Mouse (Mus musculus) heart, adult 10 weeks (tissue): ENCODE measurements around the gene Harbi1. TPM values are rescaled to one million over a fixed set of nuclear protein-coding genes. Genes with fewer than 3 reads are reported as not detected.

Experiments
- polyA plus RNA-seq: library from polyadenylated mRNA; stranded (reverse); fragments of 350-450 nt; fragmentation: Illumina TruSeq; extraction: RNeasy Lipid Tissue Mini Kit (QIAGEN cat#74804); gene quantifications from one replicate; pipeline ENCODE4 v1.2.3, GENCODE M21; 2014; ENCODE audit warnings: low read depth, low replicate concordance

The Harbi1 gene
- polyA plus RNA-seq: 9.1 TPM

DNA sequence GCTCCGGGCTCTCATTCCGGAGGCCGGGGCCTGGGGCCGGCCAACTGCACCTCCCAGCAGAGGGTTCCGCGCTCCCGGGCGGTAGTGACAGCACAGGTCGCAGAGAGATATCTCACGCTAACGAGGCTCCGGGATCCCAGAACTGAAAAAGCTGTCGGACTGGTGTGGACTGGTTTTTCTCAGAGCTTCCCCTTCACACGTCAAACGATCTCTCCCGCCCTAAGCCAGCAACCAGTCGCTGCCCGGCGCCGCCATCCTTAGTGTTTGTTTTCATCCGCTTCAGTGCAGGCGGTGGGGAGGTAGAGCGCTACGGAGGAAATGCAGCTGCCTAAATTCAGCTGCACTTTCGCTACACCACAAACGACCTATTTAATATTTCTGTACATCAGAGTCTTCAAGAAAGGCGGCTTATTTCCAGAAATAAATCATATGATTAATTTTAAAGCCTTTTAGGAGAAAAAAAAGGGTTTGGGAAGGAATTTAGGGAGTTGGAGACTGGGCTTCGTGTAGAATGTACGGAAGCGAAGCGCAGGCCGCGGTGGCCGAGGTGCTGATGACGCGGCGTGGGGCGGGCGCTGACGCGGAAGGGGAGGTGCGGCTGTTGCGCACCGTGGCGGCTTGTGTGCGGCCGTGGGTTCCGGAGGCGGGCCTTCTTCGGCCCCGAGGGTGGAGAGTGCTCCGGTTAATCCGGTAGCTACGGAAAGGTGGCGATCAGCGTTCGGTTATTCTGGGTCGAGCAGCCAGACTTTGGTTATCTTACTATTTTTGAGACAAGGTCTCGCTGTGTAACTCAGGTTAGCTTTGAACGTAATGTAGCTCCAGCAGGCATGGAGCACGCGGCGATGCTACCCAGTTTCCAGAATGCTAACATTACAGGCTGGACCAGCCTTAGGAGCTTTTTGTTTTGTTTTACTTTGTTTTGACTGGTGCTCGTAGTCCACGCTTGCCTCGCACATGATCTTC lies at the start of gene Harbi1, which contains the start of gene Atg13:
Harbi1 (plus strand) TSS at position 581 of the 963 bp plus-strand sequence.
Atg13 (minus strand) TSS at position 305 of the 963 bp plus-strand sequence.

DNA sequence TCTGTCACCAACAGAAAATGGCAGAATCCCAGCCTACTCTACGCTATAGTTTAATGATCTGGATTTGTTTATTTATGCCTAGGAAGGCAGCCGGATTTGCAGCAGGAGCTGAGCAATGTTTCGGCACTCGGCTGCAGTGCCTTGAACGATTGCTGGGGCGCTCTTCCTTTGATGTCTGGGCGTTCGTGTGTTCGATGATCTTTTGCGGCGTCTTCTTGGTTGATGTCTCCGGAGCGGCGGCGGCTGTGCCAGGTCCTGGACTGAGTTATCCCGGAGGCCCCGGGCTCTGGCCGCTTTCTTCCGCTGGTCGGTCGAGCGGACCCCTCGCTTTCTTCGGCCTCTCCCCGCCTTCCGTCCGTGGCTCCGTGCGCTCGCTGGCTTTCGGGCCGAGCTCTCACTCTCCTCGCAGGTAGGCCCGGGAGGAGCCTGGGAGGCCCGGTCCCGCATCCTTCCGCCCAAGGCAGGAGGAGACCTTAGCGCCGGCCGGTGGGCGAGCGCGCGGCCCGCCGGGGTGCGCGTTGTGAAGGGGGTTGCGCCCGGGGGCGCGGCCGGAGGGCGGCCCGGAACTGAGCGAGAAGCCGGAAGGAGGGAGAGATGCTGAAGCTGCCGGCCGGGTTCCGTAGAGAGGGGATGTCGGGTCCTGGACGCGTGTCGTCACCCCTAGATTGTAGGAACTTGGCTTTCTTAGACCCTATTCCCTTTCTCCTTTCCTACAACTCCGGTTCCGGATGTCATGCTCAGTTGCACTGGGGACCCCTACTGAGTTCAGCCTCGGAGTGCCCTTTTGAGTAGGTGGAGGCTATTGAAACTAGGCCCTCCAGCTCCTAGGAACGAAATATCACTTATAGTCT lies 19.5 kb downstream of the Harbi1 start, which contains the start of gene Ambra1:
Ambra1 (plus strand) TSS at position 164 of the 851 bp plus-strand sequence.

Other genes with a start within 250 kb of the Harbi1 start
- 23.9 TPM for gene Ckap5, start 184.1 kb upstream of the Harbi1 start, polyA plus RNA-seq
- 0.52 TPM for gene F2, start 74.4 kb upstream of the Harbi1 start, polyA plus RNA-seq
- 4.2 TPM for gene Zfp408, start 61.1 kb upstream of the Harbi1 start, polyA plus RNA-seq
- 28.1 TPM for gene Arhgap1, start 61.0 kb upstream of the Harbi1 start, polyA plus RNA-seq
- gene Atg13, start 276 bp upstream of the Harbi1 start, polyA plus RNA-seq: 54.0 TPM
- 13.8 TPM for gene Ambra1, start 19.3 kb downstream of the Harbi1 start, polyA plus RNA-seq
- gene Chrm4, start 216.4 kb downstream of the Harbi1 start, polyA plus RNA-seq: not detected
- gene Mdk, start 221.4 kb downstream of the Harbi1 start, polyA plus RNA-seq: 6.4 TPM
- not detected for gene Gm9821, start 234.9 kb downstream of the Harbi1 start, polyA plus RNA-seq